Comparison of ENCODE assay signal across 8 mouse cellular contexts in genomic region chr2:128122491-128122890, GRCm38 (mm10). TPM values are rescaled to one million over a fixed set of nuclear protein-coding genes. Genes with fewer than 3 reads are reported as not detected.
A peak's percentile ranks its signal among the peaks of the same experiment; 100 is the strongest.
DNase-seq lines count a peak whose midpoint lies in the region; ATAC-seq lines count a peak whose summit lies in the region.

No protein-coding gene starts in this region.

- ATAC-seq in heart, embryonic 12.5 days (ENCODE audit: insufficient number of reproducible peaks, low FRiP score): no peak
- ATAC-seq in kidney, embryonic 16.5 days (ENCODE audit: low FRiP score, low TSS enrichment): no peak
- ATAC-seq in neural tube, embryonic 13.5 days (ENCODE audit: low read depth): no peak

- DNase-seq in 3134 (ENCODE audit: extremely low read depth, insufficient read length, low spot score): peak; percentile 52
- peak; percentile 74 for DNase-seq in T-cell, adult 2 months (ENCODE audit: low spot score)
- DNase-seq in embryo, embryonic 9.5 days (ENCODE audit: extremely low spot score): peak; percentile 71
- DNase-seq in lung, adult 18-20 months: peak; percentile 70 to 73
- peak; percentile 83 for DNase-seq in thymus, postnatal 0 days (ENCODE audit: low spot score)

- no peaks in the 10 kb centered on the region for H3K9me3 ChIP-seq in heart, embryonic 12.5 days (replicated peaks)
- no peaks in the 10 kb centered on the region for H3K9me3 ChIP-seq in kidney, embryonic 16.5 days (ENCODE audit: low read length)
- no peaks in the 10 kb centered on the region for H3K9me3 ChIP-seq in neural tube, embryonic 13.5 days

- peak overlapping the region; percentile 76 for H3K4me3 ChIP-seq in heart, embryonic 12.5 days
- H3K4me3 ChIP-seq in kidney, embryonic 16.5 days (ENCODE audit: low read length): peak overlapping the region; percentile 79
- H3K4me3 ChIP-seq in neural tube, embryonic 13.5 days: peak overlapping the region; percentile 64

- H3K27ac ChIP-seq in heart, embryonic 12.5 days (ENCODE audit: poor library complexity, severe bottlenecking): no peak overlapping the region
- no peak overlapping the region for H3K27ac ChIP-seq in kidney, embryonic 16.5 days (ENCODE audit: low read length)
- no peak overlapping the region for H3K27ac ChIP-seq in neural tube, embryonic 13.5 days (replicated peaks)

- H3K9ac ChIP-seq in heart, embryonic 12.5 days: peak overlapping the region; percentile 38; the same call in 1 of the 2 replicates
- H3K9ac ChIP-seq in kidney, embryonic 16.5 days (replicated peaks; ENCODE audit: low read length): peak overlapping the region; percentile 47
- 0 out of 2 replicates have a peak overlapping the region, but pooled peaks have one; percentile 31 for H3K9ac ChIP-seq in neural tube, embryonic 13.5 days

- H3K36me3 ChIP-seq in heart, embryonic 12.5 days: no peaks in the 10 kb centered on the region
- no peaks in the 10 kb centered on the region for H3K36me3 ChIP-seq in kidney, embryonic 16.5 days (ENCODE audit: insufficient read depth, low read length)
- H3K36me3 ChIP-seq in neural tube, embryonic 13.5 days: no peaks in the 10 kb centered on the region

- under 1% methylated on average over 9 of the region's 9 CpGs for WGBS in heart, embryonic 12.5 days
- WGBS in kidney, embryonic 16.5 days: 2% methylated on average over 9 of the region's 9 CpGs
- 1% methylated on average over 9 of the region's 9 CpGs for WGBS in neural tube, embryonic 13.5 days

- H3K4me1 ChIP-seq in heart, embryonic 12.5 days (replicated peaks): peaks cover 30% of the 10 kb centered on the region
- peaks cover 30% of the 10 kb centered on the region for H3K4me1 ChIP-seq in kidney, embryonic 16.5 days (ENCODE audit: insufficient read depth, low read length)
- H3K4me1 ChIP-seq in neural tube, embryonic 13.5 days (replicated peaks): peaks cover 36% of the 10 kb centered on the region

- H3K4me2 ChIP-seq in heart, embryonic 12.5 days: peak overlapping the region; percentile 98
- H3K4me2 ChIP-seq in kidney, embryonic 16.5 days (replicated peaks; ENCODE audit: low read depth, low read length): peak overlapping the region; percentile 95
- peak overlapping the region; percentile 85 for H3K4me2 ChIP-seq in neural tube, embryonic 13.5 days

- H3K27me3 ChIP-seq in heart, embryonic 12.5 days (replicated peaks): 0 out of 2 replicates have a peak, but pooled peaks cover 7% of the 10 kb centered on the region
- H3K27me3 ChIP-seq in kidney, embryonic 16.5 days (ENCODE audit: insufficient read depth, low read length): peaks cover 25% of the 10 kb centered on the region
- H3K27me3 ChIP-seq in neural tube, embryonic 13.5 days: peaks cover 42% of the 10 kb centered on the region

RNA-seq across cellular contexts. Expression of gene Bcl2l11, which starts 3.3 kb away (rescaled TPM):
- 21.6 and 23.3 TPM in 2 replicates for polyA plus RNA-seq in heart, embryonic 12.5 days (2016; fragmentation: Nextera tagmentation; extraction: Ambion mirVana)
- polyA plus RNA-seq in kidney, embryonic 16.5 days (2015; fragmentation: Nextera tagmentation; extraction: Ambion mirVana): 25.6 and 28.2 TPM in 2 replicates
- polyA plus RNA-seq in neural tube, embryonic 13.5 days (2015; fragmentation: Nextera tagmentation; extraction: Ambion mirVana): 14.6 and 14.8 TPM in 2 replicates
- 24.4 and 25.6 TPM in 2 replicates for polyA plus RNA-seq in thymus, postnatal 0 days (2015; fragmentation: Nextera tagmentation; extraction: Ambion mirVana)
